Mouse (Mus musculus) retina, postnatal 7 days (tissue): ENCODE measurements at regions not wholly inside any gene's neighbourhood (a gene's known extent, or its start where the extent isn't known, plus 50 kb on each side); places are given as distances from the start of the nearest gene placed in this dataset.

Experiments used
- DNase-seq: peaks from one replicate; pipeline ENCODE4 v3.0.0-alpha.2; 2012; ENCODE audit warnings: low read depth, low spot score

DNA sequence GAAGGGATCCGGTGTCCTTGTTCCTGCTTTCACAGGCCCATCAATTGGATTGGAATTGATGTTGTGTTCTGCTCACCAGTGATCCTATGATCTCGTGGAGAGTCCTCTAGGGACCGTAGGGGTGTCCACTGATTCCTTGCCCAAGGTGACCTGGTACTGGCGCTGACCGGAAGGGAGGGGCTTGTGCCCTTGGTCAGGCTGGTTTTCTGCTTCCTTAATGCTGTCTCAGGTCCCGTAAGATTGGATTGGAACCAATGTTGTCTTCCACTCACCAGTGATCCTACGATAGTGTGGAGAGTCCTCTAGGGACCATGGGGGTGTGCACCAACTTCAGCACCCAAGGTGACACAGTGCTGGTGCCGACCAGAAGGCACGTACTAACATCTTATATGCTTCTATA, 324.9 kb upstream of the Ptchd4 start:
- no peak for DNase-seq

- DNase-seq = no peak
Observed at GRCm38 (mm10) chr17:42008415-42008814, 307.3 kb upstream of the Ptchd4 start.

DNA sequence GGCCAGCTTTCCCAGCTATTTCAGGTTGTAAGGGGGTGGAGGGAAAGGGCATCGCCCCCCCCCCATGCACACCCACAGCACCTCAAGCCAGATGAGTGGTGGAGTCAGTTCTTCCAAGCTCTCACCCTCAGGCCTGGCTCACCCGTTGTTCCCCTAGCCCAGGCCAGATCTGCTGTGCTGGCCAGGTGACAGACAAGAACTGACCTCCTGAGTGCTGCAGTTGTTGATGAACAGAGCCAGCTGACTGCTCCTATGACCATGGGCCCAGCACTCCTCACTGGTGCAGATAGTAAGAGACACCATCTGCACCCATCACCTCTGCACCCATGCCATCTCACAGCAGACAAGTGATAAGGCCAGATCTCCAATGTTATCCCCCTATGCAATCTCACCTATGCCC, 291.5 kb upstream of the Ptchd4 start:
- no peak for DNase-seq

- no peak for DNase-seq
Observed at GRCm38 (mm10) chr17:42027253-42027652, 288.5 kb upstream of the Ptchd4 start.

DNA sequence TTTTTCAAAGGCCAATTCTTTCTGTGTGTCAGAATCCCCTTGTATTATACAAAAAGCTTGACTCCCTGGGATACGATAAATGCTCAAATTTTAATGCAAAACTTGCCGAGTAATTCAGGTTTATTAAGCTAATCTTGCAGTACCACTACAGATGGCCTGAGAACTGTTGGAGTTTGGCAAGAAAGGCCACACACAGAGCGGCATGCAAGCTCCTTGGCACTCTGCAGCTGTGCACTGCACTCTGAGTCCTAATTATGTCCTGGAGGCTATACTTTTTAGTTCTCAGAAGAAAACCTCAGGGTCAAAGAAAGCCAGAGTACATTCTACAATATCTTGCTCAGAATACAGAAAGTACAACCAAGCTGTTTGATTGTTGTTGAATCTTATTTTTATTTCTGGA, 286.3 kb upstream of the Ptchd4 start:
- no peak for DNase-seq

GRCm38 (mm10) chr17:42037089-42037488, 278.7 kb upstream of the Ptchd4 start:
- no peak for DNase-seq

DNA sequence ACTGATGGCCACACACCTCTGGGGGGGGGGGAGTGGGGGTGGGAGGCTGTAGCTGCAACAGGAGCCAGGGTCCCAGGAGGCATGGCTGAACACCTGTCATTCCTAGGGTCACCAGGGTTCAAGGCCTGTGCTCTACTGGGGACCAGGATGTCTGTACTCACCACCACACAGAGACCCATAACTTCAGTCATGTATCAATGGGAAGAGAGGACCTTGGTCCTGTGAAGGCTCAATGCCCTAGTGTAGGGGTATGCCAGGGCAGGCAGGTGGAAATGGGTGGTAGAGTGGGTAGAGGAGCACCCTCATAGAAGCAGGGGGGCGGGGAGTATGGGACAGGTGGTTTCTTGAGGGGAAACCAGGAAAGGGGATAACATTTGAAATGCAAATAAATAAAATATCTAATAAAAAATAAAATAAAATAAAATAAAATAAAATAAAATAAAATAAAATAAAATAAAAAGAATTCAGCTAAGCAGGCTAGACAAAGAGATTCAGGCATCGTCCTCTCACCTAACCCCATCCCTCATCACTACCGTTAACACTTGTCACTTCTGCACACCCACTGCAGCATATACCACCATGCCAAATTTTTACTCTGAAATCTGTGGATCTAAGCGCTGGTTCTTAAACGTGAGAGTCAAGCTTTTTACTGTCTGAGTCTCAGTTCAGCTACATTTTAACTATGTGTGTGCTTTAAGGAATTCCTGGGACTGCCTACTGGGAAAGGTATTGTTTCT, 265.8 kb upstream of the Ptchd4 start:
- DNase-seq = no peak

- DNase-seq = no peak
Observed at GRCm38 (mm10) chr17:42090764-42091452, 224.8 kb upstream of the Ptchd4 start.

DNA sequence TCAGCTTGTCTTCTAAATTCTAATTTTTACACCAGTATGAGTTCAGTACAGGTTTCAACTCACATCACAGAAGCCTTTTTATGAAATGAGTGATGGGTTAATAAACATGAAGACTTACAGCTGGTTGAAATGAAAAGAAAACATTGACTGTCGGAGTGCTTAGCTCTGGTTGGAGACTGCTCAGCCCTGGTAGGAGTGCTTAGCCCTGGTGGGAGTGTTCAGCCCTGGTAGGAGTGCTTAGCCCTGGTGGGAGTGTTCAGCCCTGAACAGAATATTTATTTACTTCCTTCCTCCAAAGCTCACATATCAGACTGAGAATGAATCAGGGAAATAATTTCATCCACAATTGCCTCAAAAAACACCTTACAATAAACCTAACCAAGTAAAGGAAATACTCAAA, 202.1 kb upstream of the Ptchd4 start:
- DNase-seq = no peak

DNA sequence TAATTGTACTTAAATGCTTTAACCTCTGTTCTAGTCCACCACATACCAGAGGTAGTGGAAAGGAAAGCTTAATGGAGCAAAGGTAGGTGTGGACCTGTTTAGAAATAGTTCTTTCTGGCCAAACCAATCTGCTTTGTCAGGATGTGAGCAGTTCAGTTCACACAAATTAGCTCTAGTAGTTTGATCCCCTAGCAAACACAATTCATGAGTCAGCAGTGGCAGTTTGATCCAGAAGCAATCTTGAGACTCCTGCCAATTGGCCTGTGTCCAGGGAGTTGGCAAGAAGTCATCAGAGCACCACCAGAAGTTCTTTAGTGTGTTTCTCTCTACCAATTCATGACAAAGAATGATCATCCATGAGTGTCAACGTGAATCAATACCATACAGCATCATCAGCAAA, 195.0 kb upstream of the Ptchd4 start:
- no peak for DNase-seq

GRCm38 (mm10) chr17:42126488-42127237, 189.1 kb upstream of the Ptchd4 start:
- DNase-seq = peak; percentile 35

GRCm38 (mm10) chr17:42169391-42170018, 146.2 kb upstream of the Ptchd4 start:
- no peak for DNase-seq

DNA sequence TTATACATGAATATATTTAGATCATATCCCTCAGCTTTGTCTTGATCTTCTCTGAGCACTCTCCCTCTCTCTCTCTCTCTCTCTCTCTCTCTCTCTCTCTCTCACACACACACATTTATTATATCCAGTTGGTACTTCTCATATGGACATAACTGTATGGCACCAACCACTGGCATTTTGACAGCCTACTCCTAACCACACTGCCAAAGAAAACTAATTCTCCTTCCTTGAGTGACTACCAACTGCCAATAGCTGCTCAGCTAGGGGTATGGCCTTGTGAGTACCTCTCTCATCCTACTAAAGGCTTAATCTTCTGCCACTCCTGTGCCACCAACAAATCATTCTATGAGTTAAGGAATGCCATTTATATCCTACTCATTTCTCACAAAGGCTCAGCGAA, 127.2 kb upstream of the Ptchd4 start:
- no peak for DNase-seq

DNA sequence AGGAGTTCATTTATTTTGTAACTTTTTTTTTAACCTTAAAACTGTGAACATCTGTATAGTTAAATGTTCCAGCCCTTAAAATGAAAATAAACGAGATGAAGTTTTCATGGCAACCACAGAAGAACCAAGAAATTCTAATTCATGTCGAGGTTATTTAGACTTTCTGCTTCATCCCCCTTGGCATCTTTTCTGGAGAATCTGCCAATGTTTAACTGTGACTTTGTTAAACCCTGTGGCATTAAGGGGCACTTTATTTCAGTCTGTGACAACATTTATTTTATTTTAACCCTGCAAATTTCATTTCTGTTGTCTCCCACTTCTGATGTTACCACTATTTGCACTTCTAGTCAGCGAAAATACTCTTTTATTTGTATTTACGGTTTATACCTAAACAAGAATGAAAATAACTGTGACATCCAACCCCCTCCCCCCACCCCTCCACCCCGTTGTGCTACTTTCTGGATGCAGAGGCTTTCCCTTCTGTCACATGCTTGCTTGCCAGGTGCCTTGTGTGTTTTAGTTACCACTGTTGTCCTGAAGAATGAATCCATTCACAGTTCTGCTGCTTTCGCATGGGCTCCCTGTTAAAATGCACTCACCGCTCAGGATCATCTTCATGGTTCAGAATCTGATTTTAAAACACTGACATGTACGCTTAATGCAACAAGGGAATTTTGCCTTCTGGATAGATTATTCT, 125.4 kb upstream of the Ptchd4 start:
- DNase-seq = no peak
